Mouse (Mus musculus): Measurements from ENCODE around the gene Fndc10. TPM values are rescaled to one million over a fixed set of nuclear protein-coding genes. Genes with fewer than 3 reads are reported as not detected.
"Not testable (repeated sequence)": the region's sequence is repeated elsewhere in the genome, so short reads cannot be mapped to it uniquely, and the experiment has no call there.

Fndc10 gene
- 9.0 TPM for polyA plus RNA-seq (2012; fragmentation: generic; extraction: Trizol)
- long read RNA-seq, experiment 1, partial matches to known transcripts: 0 of 3 reads
- long read RNA-seq, experiment 1, other reads (novel, unspliced or antisense): 1 of 3 reads
- long read RNA-seq, experiment 2, transcript Fndc10-201 (1 exons, 2,140 nt): major isoform, 5 of 5 reads
- long read RNA-seq, experiment 2, partial matches to known transcripts: 0 of 5 reads
- long read RNA-seq, experiment 2, other reads (novel, unspliced or antisense): 0 of 5 reads

- Histone ChIP-seq H3K79me3 (ENCODE audit: low read depth) (no peaks in the 10 kb centered on the region), H3K4me3 (ENCODE audit: insufficient read depth, poor library complexity, severe bottlenecking) (peak within 1 kb of the TSS; percentile 37), H3K79me2 (ENCODE audit: control insufficient read depth, insufficient read depth) (no peaks in the 10 kb centered on the region), H3K36me3 (ENCODE audit: control insufficient read depth, insufficient read depth) (no peaks in the 10 kb centered on the region), H3K27me3 (ENCODE audit: control insufficient read depth, insufficient read depth, insufficient read length) (no peaks in the 10 kb centered on the region), H3ac (ENCODE audit: control insufficient read depth, insufficient read length, low read depth) (peak within 1 kb of the TSS; percentile 73)
- TF ChIP-seq USF1 (IDR thresholded peaks at IDR 0.05; ENCODE audit: low read depth) (no peak), MAX (IDR thresholded peaks at IDR 0.05) (no peak), CEBPB (IDR thresholded peaks at IDR 0.05; ENCODE audit: low read depth) (no peak)
These were observed at the start of gene Fndc10 for GRCm38 (mm10) chr4:155694111-155694481. Gene Fndc10, plus strand, starts transcription at chr4:155694342.

GRCm38 (mm10) chr4:155645308-155645707 lies 48.8 kb upstream of the Fndc10 start, which contains the start of gene Gm10563:
Gene Gm10563, minus strand, starts transcription at chr4:155645408.
- not testable (repeated sequence) for H3K27me3 ChIP-seq (ENCODE audit: control insufficient read depth, insufficient read depth, insufficient read length); H3K79me3 ChIP-seq (ENCODE audit: low read depth); H3K79me2 ChIP-seq (ENCODE audit: control insufficient read depth, insufficient read depth); H3K4me3 ChIP-seq (ENCODE audit: insufficient read depth, poor library complexity, severe bottlenecking); H3ac ChIP-seq (ENCODE audit: control insufficient read depth, insufficient read length, low read depth)
- H3K36me3 ChIP-seq (ENCODE audit: control insufficient read depth, insufficient read depth): peaks cover 88% of the 10 kb centered on the region

- H3K79me2 ChIP-seq (ENCODE audit: control insufficient read depth, insufficient read depth): no peaks in the 10 kb centered on the region
- H3K36me3 ChIP-seq (ENCODE audit: control insufficient read depth, insufficient read depth): peaks cover 88% of the 10 kb centered on the region
- TF ChIP-seq CTCF (IDR thresholded peaks at IDR 0.05; ENCODE audit: control insufficient read depth, insufficient read depth, insufficient read length) (no peak), MYOG (IDR thresholded peaks at IDR 0.05; ENCODE audit: control insufficient read depth, extremely low read depth, insufficient read length) (no peak), USF1 (IDR thresholded peaks at IDR 0.05; ENCODE audit: low read depth) (no peak), MAX (IDR thresholded peaks at IDR 0.05) (no peak), MYOD1 (IDR thresholded peaks at IDR 0.05; ENCODE audit: control insufficient read depth, insufficient read length, low read depth) (no peak), FOSL1 (IDR thresholded peaks at IDR 0.05; ENCODE audit: insufficient read depth, low read length, poor library complexity, severe bottlenecking) (no peak), CEBPB (IDR thresholded peaks at IDR 0.05; ENCODE audit: low read depth) (no peak)
- no peaks in the 10 kb centered on the region for H3K27me3 ChIP-seq (ENCODE audit: control insufficient read depth, insufficient read depth, insufficient read length)
- no peak overlapping the region for H3K4me3 ChIP-seq (ENCODE audit: insufficient read depth, poor library complexity, severe bottlenecking)
- no peaks in the 10 kb centered on the region for H3K79me3 ChIP-seq (ENCODE audit: low read depth)
- no peak overlapping the region for H3ac ChIP-seq (ENCODE audit: control insufficient read depth, insufficient read length, low read depth)
These were observed 48.4 kb upstream of the Fndc10 start for GRCm38 (mm10) chr4:155645721-155646120.

- Histone ChIP-seq H3K79me3 (ENCODE audit: low read depth) (no peaks in the 10 kb centered on the region), H3K79me2 (ENCODE audit: control insufficient read depth, insufficient read depth) (no peaks in the 10 kb centered on the region), H3K4me3 (ENCODE audit: insufficient read depth, poor library complexity, severe bottlenecking) (no peak overlapping the region), H3ac (ENCODE audit: control insufficient read depth, insufficient read length, low read depth) (no peak overlapping the region), H3K36me3 (ENCODE audit: control insufficient read depth, insufficient read depth) (peaks cover 63% of the 10 kb centered on the region), H3K27me3 (ENCODE audit: control insufficient read depth, insufficient read depth, insufficient read length) (no peaks in the 10 kb centered on the region)
- TF ChIP-seq MYOG (IDR thresholded peaks at IDR 0.05; ENCODE audit: control insufficient read depth, extremely low read depth, insufficient read length): no peak
- no peak for TF ChIP-seq MAX (IDR thresholded peaks at IDR 0.05)
- TF ChIP-seq CEBPB (IDR thresholded peaks at IDR 0.05; ENCODE audit: low read depth): no peak
- TF ChIP-seq CTCF (IDR thresholded peaks at IDR 0.05; ENCODE audit: control insufficient read depth, insufficient read depth, insufficient read length): no peak
- no peak for TF ChIP-seq USF1 (IDR thresholded peaks at IDR 0.05; ENCODE audit: low read depth)
- TF ChIP-seq MYOD1 (IDR thresholded peaks at IDR 0.05; ENCODE audit: control insufficient read depth, insufficient read length, low read depth): no peak
- TF ChIP-seq FOSL1 (IDR thresholded peaks at IDR 0.05; ENCODE audit: insufficient read depth, low read length, poor library complexity, severe bottlenecking): no peak
These were observed 44.8 kb upstream of the Fndc10 start for GRCm38 (mm10) chr4:155649355-155649754.

- H3K27me3 ChIP-seq (ENCODE audit: control insufficient read depth, insufficient read depth, insufficient read length): no peaks in the 10 kb centered on the region
- TF ChIP-seq CEBPB (IDR thresholded peaks at IDR 0.05; ENCODE audit: low read depth) (no peak), USF1 (IDR thresholded peaks at IDR 0.05; ENCODE audit: low read depth) (no peak)
- no peaks in the 10 kb centered on the region for H3K79me3 ChIP-seq (ENCODE audit: low read depth)
- no peaks in the 10 kb centered on the region for H3K79me2 ChIP-seq (ENCODE audit: control insufficient read depth, insufficient read depth)
- no peak overlapping the region for H3ac ChIP-seq (ENCODE audit: control insufficient read depth, insufficient read length, low read depth)
- no peak overlapping the region for H3K4me3 ChIP-seq (ENCODE audit: insufficient read depth, poor library complexity, severe bottlenecking)
- H3K36me3 ChIP-seq (ENCODE audit: control insufficient read depth, insufficient read depth): peaks cover 46% of the 10 kb centered on the region
These were observed 42.4 kb upstream of the Fndc10 start for GRCm38 (mm10) chr4:155651553-155652269.

- Histone ChIP-seq H3K36me3 (ENCODE audit: control insufficient read depth, insufficient read depth) (peaks cover 43% of the 10 kb centered on the region), H3K79me3 (ENCODE audit: low read depth) (no peaks in the 10 kb centered on the region), H3ac (ENCODE audit: control insufficient read depth, insufficient read length, low read depth) (peak overlapping the region; percentile 31), H3K27me3 (ENCODE audit: control insufficient read depth, insufficient read depth, insufficient read length) (no peaks in the 10 kb centered on the region), H3K79me2 (ENCODE audit: control insufficient read depth, insufficient read depth) (no peaks in the 10 kb centered on the region), H3K4me3 (ENCODE audit: insufficient read depth, poor library complexity, severe bottlenecking) (no peak overlapping the region)
- TF ChIP-seq USF1 (IDR thresholded peaks at IDR 0.05; ENCODE audit: low read depth) (no peak), MYOD1 (IDR thresholded peaks at IDR 0.05; ENCODE audit: control insufficient read depth, insufficient read length, low read depth) (no peak), MYOG (IDR thresholded peaks at IDR 0.05; ENCODE audit: control insufficient read depth, extremely low read depth, insufficient read length) (no peak), FOSL1 (IDR thresholded peaks at IDR 0.05; ENCODE audit: insufficient read depth, low read length, poor library complexity, severe bottlenecking) (no peak), CEBPB (IDR thresholded peaks at IDR 0.05; ENCODE audit: low read depth) (no peak), MAX (IDR thresholded peaks at IDR 0.05) (no peak), CTCF (IDR thresholded peaks at IDR 0.05; ENCODE audit: control insufficient read depth, insufficient read depth, insufficient read length) (no peak)
These were observed 41.7 kb upstream of the Fndc10 start for GRCm38 (mm10) chr4:155652283-155653085.
